Comparison of ENCODE assay signal across 8 mouse cellular contexts in genomic region chr9:119981183-119982179, GRCm38 (mm10). TPM values are rescaled to one million over a fixed set of nuclear protein-coding genes. Genes with fewer than 3 reads are reported as not detected.
DNase-seq lines count a peak whose midpoint lies in the region; ATAC-seq and TF ChIP-seq lines count a peak whose summit lies in the region.

No protein-coding gene starts in this region.

- H3K27ac ChIP-seq in intestine, embryonic 16.5 days (ENCODE audit: low read length) = peak overlapping the region; percentile 98
- peak overlapping the region; percentile 46 for H3K27ac ChIP-seq in liver, embryonic 14.5 days

- H3K9me3 ChIP-seq in intestine, embryonic 16.5 days (ENCODE audit: control insufficient read depth, low read length) = no peaks in the 10 kb centered on the region
- H3K9me3 ChIP-seq in liver, embryonic 14.5 days (ENCODE audit: control insufficient read depth, low read length) = no peaks in the 10 kb centered on the region

- DNase-seq in 3134 (ENCODE audit: extremely low read depth, insufficient read length, low spot score) (peak; percentile 75), MN1 (ENCODE audit: low spot score) (peak; percentile 77)
- DNase-seq in embryo, embryonic 10 days (ENCODE audit: low spot score) = peak; percentile 82
- DNase-seq in heart, adult 11 months = peak; percentile 100
- DNase-seq in liver, embryonic 14.5 days (ENCODE audit: low read depth in 3 of 3, low spot score in 3 of 3) = no peak
- DNase-seq in naive thymus-derived CD4-positive, alpha-beta T cell, adult 2 months (ENCODE audit: low read depth) = peak; percentile 92
- DNase-seq in thymus, adult 18-20 months = peak; percentile 78 to 85

- no peaks in the 10 kb centered on the region for H3K36me3 ChIP-seq in intestine, embryonic 16.5 days (ENCODE audit: control insufficient read depth, insufficient read depth, low read length)
- H3K36me3 ChIP-seq in liver, embryonic 14.5 days (replicated peaks; ENCODE audit: control insufficient read depth, insufficient read depth, low read depth) = no peaks in the 10 kb centered on the region

- H3K9ac ChIP-seq in intestine, embryonic 16.5 days (ENCODE audit: low read depth, low read length) = peak overlapping the region; percentile 84
- H3K9ac ChIP-seq in liver, embryonic 14.5 days (replicated peaks) = no peak overlapping the region

- no peaks in the 10 kb centered on the region for H3K27me3 ChIP-seq in intestine, embryonic 16.5 days (replicated peaks; ENCODE audit: control insufficient read depth, insufficient read depth, low read length)
- H3K27me3 ChIP-seq in liver, embryonic 14.5 days (ENCODE audit: control insufficient read depth, insufficient read depth, low read length) = peaks cover 15% of the 10 kb centered on the region

- TF ChIP-seq EP300 in liver, embryonic 14.5 days (IDR thresholded peaks at IDR 0.05; ENCODE audit: low read depth) = no peak

- peaks cover 69% of the 10 kb centered on the region for H3K4me1 ChIP-seq in intestine, embryonic 16.5 days (ENCODE audit: control insufficient read depth, insufficient read depth, low read length)
- peaks cover 0 to 40% of the 10 kb centered on the region in 2 experiments; a peak in 3 of 4 replicates for H3K4me1 ChIP-seq in liver, embryonic 14.5 days (replicated peaks; ENCODE audit: control insufficient read depth in 2 of 2, insufficient read depth in 2 of 2, low read length in 1 of 2)

- under 1% methylated on average over 16 of the region's 16 CpGs for WGBS in intestine, embryonic 16.5 days
- 4% methylated on average over 16 of the region's 16 CpGs for WGBS in liver, embryonic 14.5 days (ENCODE audit: insufficient replicate concordance)

- no peak for TF ChIP-seq CTCF in liver, embryonic 14.5 days (IDR thresholded peaks at IDR 0.05; ENCODE audit: low read depth)

- peak; percentile 47 for ATAC-seq in intestine, embryonic 16.5 days
- peak; percentile 24 for ATAC-seq in liver, embryonic 14.5 days (ENCODE audit: insufficient read depth)

- H3K4me2 ChIP-seq in intestine, embryonic 16.5 days (ENCODE audit: low read depth, low read length) = peak overlapping the region; percentile 93
- peak overlapping the region; percentile 63 for H3K4me2 ChIP-seq in liver, embryonic 14.5 days (ENCODE audit: low read depth)

- H3K4me3 ChIP-seq in intestine, embryonic 16.5 days (ENCODE audit: low read length) = peak overlapping the region; percentile 74
- peak overlapping the region; percentile 39 to 44 for H3K4me3 ChIP-seq in liver, embryonic 14.5 days (ENCODE audit: insufficient read depth in 1 of 2, low read depth in 2 of 2, low read length in 2 of 2)

RNA-seq across cellular contexts. Expression of gene Csrnp1, which starts 3.0 kb away (rescaled TPM):
- 5.0 and 5.1 TPM in 2 replicates for polyA plus RNA-seq in intestine, embryonic 16.5 days (2015; fragmentation: Nextera tagmentation; extraction: Ambion mirVana)
- polyA plus RNA-seq in liver, embryonic 14.5 days (2012; rRNA removed) = 2.1 and 2.2 TPM in 2 replicates
- polyA plus RNA-seq in liver, embryonic 14.5 days (2014; fragmentation: Nextera tagmentation; extraction: Ambion mirVana) = 0.38 and 0.44 TPM in 2 replicates

RNA-seq across cellular contexts. Expression of gene Xirp1, which starts 41.9 kb away (rescaled TPM):
- polyA plus RNA-seq in intestine, embryonic 16.5 days (2015; fragmentation: Nextera tagmentation; extraction: Ambion mirVana) = 0.06 and 0.07 TPM in 2 replicates
- not detected in 2 replicates for polyA plus RNA-seq in liver, embryonic 14.5 days (2012; rRNA removed)
- polyA plus RNA-seq in liver, embryonic 14.5 days (2014; fragmentation: Nextera tagmentation; extraction: Ambion mirVana) = not detected in 2 replicates

RNA-seq across cellular contexts. Expression of gene Ttc21a, which starts 44.1 kb away (rescaled TPM):
- polyA plus RNA-seq in intestine, embryonic 16.5 days (2015; fragmentation: Nextera tagmentation; extraction: Ambion mirVana) = 0.04 TPM in 1 of 2 replicates, not detected in the other
- 0.22 and 0.28 TPM in 2 replicates for polyA plus RNA-seq in liver, embryonic 14.5 days (2012; rRNA removed)
- polyA plus RNA-seq in liver, embryonic 14.5 days (2014; fragmentation: Nextera tagmentation; extraction: Ambion mirVana) = 0.11 and 0.25 TPM in 2 replicates

RNA-seq across cellular contexts. Expression of gene Gorasp1, which starts 44.1 kb away (rescaled TPM):
- 39.3 and 39.5 TPM in 2 replicates for polyA plus RNA-seq in intestine, embryonic 16.5 days (2015; fragmentation: Nextera tagmentation; extraction: Ambion mirVana)
- polyA plus RNA-seq in liver, embryonic 14.5 days (2012; rRNA removed) = 6.1 and 6.3 TPM in 2 replicates
- polyA plus RNA-seq in liver, embryonic 14.5 days (2014; fragmentation: Nextera tagmentation; extraction: Ambion mirVana) = 9.1 and 9.4 TPM in 2 replicates

Comparison
In these comparisons a context has a peak if more than half of its experiments do, and no peak if none do; other contexts are left out.
1. DNase-seq: peak in 3134 (single experiment), MN1 (single experiment), embryo, embryonic 10 days (single experiment), heart, adult 11 months (single experiment), naive thymus-derived CD4-positive, alpha-beta T cell, adult 2 months (single experiment) and thymus, adult 18-20 months (2 of 2); none in liver, embryonic 14.5 days (0 of 3).